Mouse (Mus musculus): ENCODE measurements around the gene Mindy2. TPM values are rescaled to one million over a fixed set of nuclear protein-coding genes. Genes with fewer than 3 reads are reported as not detected.
"Not testable (repeated sequence)": the region's sequence is repeated elsewhere in the genome, so short reads cannot be mapped to it uniquely, and the experiment has no call there.

Mindy2 gene
- total RNA-seq, 2 experiments from 2014 or later: 36.3 to 53.9 TPM

- ATAC-seq (replicated peaks; ENCODE audit: low FRiP score, poor library complexity, severe bottlenecking): no peak
These were observed 65.5 kb downstream of the Mindy2 start for GRCm38 (mm10) chr9:70591486-70591885.

- ATAC-seq (replicated peaks; ENCODE audit: low FRiP score, poor library complexity, severe bottlenecking): no peak
These were observed 66.2 kb downstream of the Mindy2 start for GRCm38 (mm10) chr9:70590775-70591174.

- ATAC-seq (replicated peaks; ENCODE audit: low FRiP score, poor library complexity, severe bottlenecking): no peak
These were observed 69.8 kb downstream of the Mindy2 start for GRCm38 (mm10) chr9:70587171-70587570.

- ATAC-seq (replicated peaks; ENCODE audit: low FRiP score, poor library complexity, severe bottlenecking): no peak
These were observed 71.8 kb downstream of the Mindy2 start for GRCm38 (mm10) chr9:70585172-70585571.

GRCm38 (mm10) chr9:70584641-70585040, 72.3 kb downstream of the Mindy2 start:
- no peak for ATAC-seq (replicated peaks; ENCODE audit: low FRiP score, poor library complexity, severe bottlenecking)

- no peak for ATAC-seq (replicated peaks; ENCODE audit: low FRiP score, poor library complexity, severe bottlenecking)
These were observed 76.0 kb downstream of the Mindy2 start for GRCm38 (mm10) chr9:70580956-70581355.

GRCm38 (mm10) chr9:70578123-70578522, 78.9 kb downstream of the Mindy2 start:
- no peak for ATAC-seq (replicated peaks; ENCODE audit: low FRiP score, poor library complexity, severe bottlenecking)

GRCm38 (mm10) chr9:70570351-70570750, 86.6 kb downstream of the Mindy2 start:
- no peak for ATAC-seq (replicated peaks; ENCODE audit: low FRiP score, poor library complexity, severe bottlenecking)

- ATAC-seq (replicated peaks; ENCODE audit: low FRiP score, poor library complexity, severe bottlenecking): no peak
These were observed 89.3 kb downstream of the Mindy2 start for GRCm38 (mm10) chr9:70567651-70568050.

GRCm38 (mm10) chr9:70562825-70563224, 94.1 kb downstream of the Mindy2 start:
- no peak for ATAC-seq (replicated peaks; ENCODE audit: low FRiP score, poor library complexity, severe bottlenecking)

GRCm38 (mm10) chr9:70556796-70557195, 100.2 kb downstream of the Mindy2 start:
- ATAC-seq (replicated peaks; ENCODE audit: low FRiP score, poor library complexity, severe bottlenecking): no peak

- no peak for ATAC-seq (replicated peaks; ENCODE audit: low FRiP score, poor library complexity, severe bottlenecking)
These were observed 101.5 kb downstream of the Mindy2 start for GRCm38 (mm10) chr9:70555431-70555830.

- ATAC-seq (replicated peaks; ENCODE audit: low FRiP score, poor library complexity, severe bottlenecking): not testable (repeated sequence)
These were observed 104.7 kb downstream of the Mindy2 start for GRCm38 (mm10) chr9:70552233-70552632.

GRCm38 (mm10) chr9:70551524-70551923, 105.5 kb downstream of the Mindy2 start:
- ATAC-seq (replicated peaks; ENCODE audit: low FRiP score, poor library complexity, severe bottlenecking): no peak

Other genes starting within 250 kb of the Mindy2 start
- gene Ccnb2, start 235.6 kb downstream of the Mindy2 start, total RNA-seq (2015; ENCODE audit: low replicate concordance): 70.7 and 76.9 TPM in 2 replicates
- 88.6 and 93.3 TPM in 2 replicates for gene Ccnb2, start 235.6 kb downstream of the Mindy2 start, total RNA-seq (2017; ENCODE audit: low replicate concordance)
- 18.6 and 28.8 TPM in 2 replicates for gene Rnf111, start 153.4 kb downstream of the Mindy2 start, total RNA-seq (2015; ENCODE audit: low replicate concordance)
- gene Rnf111, start 153.4 kb downstream of the Mindy2 start, total RNA-seq (2017; ENCODE audit: low replicate concordance): 17.6 and 22.8 TPM in 2 replicates
- 15.4 and 29.9 TPM in 2 replicates for gene Sltm, start 114.4 kb downstream of the Mindy2 start, total RNA-seq (2015; ENCODE audit: low replicate concordance)
- 25.6 and 33.6 TPM in 2 replicates for gene Sltm, start 114.4 kb downstream of the Mindy2 start, total RNA-seq (2017; ENCODE audit: low replicate concordance)
- gene Gm10642, start 923 bp downstream of the Mindy2 start, total RNA-seq (2015; ENCODE audit: low replicate concordance): 0.96 and 3.8 TPM in 2 replicates
- 15.2 and 16.0 TPM in 2 replicates for gene Gm10642, start 923 bp downstream of the Mindy2 start, total RNA-seq (2017; ENCODE audit: low replicate concordance)
- 310 and 344 TPM in 2 replicates for gene Adam10, start 21.8 kb upstream of the Mindy2 start, total RNA-seq (2015; ENCODE audit: low replicate concordance)
- 311 and 361 TPM in 2 replicates for gene Adam10, start 21.8 kb upstream of the Mindy2 start, total RNA-seq (2017; ENCODE audit: low replicate concordance)

Data from erythroblast, adult 5-6 weeks (primary cell).